Mouse (Mus musculus) spleen, adult 2 months (tissue): ENCODE measurements around the gene Vdac2.

Source experiments
- CTCF ChIP-seq: fragments of 200-500 bp; IDR thresholded peaks from 2 replicates; pipeline ENCODE4 v1.5.1; 2011; ENCODE audit warnings: mild to moderate bottlenecking, inconsistent platforms; ENCODE audit not compliant: insufficient read depth, insufficient read length, insufficient replicate concordance; ENCODE audit errors: extremely low read depth
- POLR2A ChIP-seq: fragments of 200-500 bp; IDR thresholded peaks from 2 replicates; pipeline ENCODE4 v1.6.1; 2011; ENCODE audit warnings: low read depth, low read length, inconsistent platforms

DNA sequence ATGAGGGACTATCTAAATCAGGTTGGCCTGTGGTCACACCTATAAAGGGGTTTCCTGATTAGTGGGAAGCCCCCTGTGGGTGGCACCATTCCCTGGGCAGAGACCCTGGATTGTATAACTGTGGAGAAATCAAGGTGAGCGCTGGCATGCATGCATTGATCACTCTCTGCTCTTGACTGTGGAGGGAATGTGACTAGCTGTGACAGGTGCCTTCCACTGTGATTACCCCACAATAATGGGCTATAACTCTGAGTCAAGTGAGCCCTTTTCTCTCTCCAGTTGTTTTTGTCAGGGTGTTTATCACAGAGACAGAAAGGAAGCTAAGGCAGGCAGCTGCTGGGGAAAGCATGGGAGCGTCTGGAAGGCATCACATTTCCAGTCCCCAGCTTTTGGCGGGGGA is 8.8 kb upstream of the Vdac2 start:
- no peak for TF ChIP-seq CTCF
- no peak for TF ChIP-seq POLR2A
